Mouse (Mus musculus) monocyte, adult 5-6 weeks (primary cell): Measurements from ENCODE around the gene Nppc. TPM values are rescaled to one million over a fixed set of nuclear protein-coding genes. Genes with fewer than 3 reads are reported as not detected.
A peak's percentile ranks its signal among the peaks of the same experiment; 100 is the strongest.

Experiments
- ATAC-seq: fragments of 153-309, 156-312 bp; replicated peaks from 2 replicates; pipeline ENCODE4 v1.8.0; 2017; ENCODE audit warnings: mild to moderate bottlenecking; ENCODE audit not compliant: low TSS enrichment, insufficient number of reproducible peaks, severe bottlenecking, poor library complexity, low FRiP score
- total RNA-seq: library from RNA; stranded (forward); fragments of 200-1000, 200-491, 200-594 nt; gene quantifications from 3 replicates; pipeline ENCODE4 v1.2.3, GENCODE M21; 2017

Gene Nppc
- total RNA-seq, 1 experiment from 2014 or later: not detected

DNA sequence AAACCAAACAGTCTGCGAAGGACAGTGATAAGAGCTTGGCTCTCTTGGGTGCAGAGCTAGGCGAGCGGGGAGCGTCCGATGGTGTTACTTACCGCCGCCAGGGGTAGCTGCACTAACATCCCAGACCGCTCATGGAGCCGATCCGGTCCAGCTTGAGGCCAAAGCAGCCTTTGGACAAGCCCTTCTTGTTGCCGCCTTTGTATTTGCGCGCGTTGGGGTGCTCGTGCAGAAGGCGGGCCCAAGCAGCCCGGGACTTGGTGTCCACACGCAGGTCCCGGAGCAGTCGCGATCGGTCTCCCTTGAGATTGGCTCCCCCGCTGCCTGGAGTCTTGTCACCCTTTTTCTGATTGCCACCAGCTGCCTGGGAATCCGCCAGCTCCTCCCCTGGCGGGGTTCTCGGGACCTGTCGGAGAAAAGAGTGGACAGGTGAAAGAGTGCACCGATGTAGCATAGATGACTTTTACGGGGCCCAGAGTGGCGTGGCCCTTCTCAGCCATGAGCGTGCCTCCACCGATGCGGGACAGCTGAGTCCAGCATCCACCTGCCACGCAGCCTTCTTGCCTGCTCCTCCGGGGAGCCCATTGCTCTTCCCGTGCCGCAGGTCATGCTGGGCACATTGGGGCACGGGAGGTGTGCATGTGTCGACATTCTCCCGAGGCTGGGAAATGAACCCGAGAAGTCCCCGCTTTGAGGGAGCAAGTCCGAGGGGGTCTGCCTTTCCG, 658 bp downstream of the Nppc start:
- no peak for ATAC-seq

DNA sequence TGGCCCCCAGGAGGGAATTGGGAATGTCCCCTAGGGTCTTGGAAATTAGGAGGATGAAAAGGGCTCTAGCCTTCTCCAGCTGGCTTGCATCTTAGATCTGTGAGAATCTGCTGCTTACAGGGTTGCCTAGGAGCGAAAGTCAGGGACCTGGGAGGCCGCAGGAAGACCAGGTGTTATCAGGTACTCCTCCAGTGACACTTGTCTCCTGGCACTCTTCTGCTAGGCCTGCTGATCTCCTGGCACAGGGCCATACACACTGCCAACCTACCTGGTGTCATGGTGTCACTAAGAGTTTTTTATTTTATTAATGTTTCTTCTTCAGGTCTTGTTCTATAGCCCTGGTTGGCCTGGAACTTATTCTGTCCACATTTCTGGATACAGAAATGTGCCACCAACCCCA, 5.3 kb downstream of the Nppc start:
- no peak for ATAC-seq

DNA sequence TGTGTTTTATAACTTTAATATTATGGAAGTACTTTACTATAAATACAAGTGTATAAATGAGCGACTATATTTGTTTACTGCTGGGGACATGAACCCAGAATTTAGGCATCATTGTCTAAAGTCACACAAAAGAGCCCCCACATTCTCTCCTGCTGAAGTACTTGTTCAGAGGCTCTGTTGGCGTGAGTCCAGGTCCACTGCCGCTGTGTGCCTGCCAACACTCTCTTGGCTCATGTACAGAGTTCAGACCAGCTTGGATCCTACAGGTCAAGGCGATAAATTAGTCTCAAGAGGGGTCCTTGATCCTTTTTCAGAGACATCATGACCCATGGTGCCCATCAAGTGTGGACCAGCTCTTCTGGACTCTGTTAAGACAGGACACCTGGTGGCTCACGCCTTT, 13.3 kb downstream of the Nppc start:
- no peak for ATAC-seq

DNA sequence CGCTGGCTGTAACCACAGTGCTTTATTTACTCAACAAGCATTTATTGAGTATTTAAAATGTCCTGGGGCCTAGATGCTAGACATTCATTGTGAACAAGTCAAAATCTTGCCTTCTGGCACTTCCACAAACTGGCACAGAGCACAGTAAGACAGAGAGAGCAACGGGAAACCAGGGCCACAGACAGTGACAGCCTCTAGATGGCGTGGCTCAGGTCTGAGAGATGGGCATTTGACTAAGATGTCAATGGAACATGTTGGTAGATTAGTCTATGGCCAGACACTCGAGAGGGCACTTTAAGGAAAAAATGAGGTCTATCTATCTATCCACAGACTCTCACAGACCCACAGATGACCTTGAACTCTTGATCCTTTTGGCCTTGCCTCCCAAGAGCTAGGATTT, 17.7 kb downstream of the Nppc start:
- ATAC-seq: no peak

DNA sequence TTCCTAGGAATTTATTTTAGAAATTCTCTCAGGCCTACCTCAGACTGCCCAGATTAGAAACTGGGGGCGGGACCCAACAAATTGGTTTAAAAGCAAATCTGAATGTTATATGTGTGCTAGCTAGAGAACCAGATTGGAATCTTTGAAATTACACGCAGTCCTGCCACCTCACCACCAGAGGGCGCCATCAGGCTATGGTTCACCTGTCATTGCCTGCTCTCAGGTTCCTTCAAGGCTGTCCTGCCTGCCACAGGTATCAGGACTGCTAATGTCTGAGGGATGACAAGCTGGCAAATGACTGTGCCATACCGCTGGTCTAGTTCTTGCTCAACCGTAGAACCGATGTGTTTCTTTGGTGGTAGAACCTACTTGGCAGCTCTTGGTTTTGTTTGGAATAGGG, 20.1 kb downstream of the Nppc start:
- peak; percentile 83 for ATAC-seq

DNA sequence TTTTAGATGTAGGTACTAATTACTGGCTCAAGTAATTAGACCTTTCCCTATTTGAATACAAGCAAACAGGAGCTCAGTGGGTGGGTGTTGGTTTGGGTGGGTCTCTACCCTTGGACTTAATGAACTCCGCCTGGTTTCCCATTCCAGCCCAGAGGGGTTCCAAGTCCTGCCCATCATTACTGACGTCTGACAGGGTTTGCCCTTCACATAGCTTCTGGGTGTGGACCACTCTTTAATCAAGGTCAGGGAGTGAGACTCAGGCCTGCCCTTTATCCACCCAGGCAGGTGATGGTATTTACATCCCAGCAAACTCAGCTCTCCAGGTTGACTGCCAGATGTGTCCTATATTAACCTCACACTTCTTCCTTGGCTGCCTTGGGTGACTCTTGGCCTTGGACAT, 22.9 kb downstream of the Nppc start:
- ATAC-seq: no peak

DNA sequence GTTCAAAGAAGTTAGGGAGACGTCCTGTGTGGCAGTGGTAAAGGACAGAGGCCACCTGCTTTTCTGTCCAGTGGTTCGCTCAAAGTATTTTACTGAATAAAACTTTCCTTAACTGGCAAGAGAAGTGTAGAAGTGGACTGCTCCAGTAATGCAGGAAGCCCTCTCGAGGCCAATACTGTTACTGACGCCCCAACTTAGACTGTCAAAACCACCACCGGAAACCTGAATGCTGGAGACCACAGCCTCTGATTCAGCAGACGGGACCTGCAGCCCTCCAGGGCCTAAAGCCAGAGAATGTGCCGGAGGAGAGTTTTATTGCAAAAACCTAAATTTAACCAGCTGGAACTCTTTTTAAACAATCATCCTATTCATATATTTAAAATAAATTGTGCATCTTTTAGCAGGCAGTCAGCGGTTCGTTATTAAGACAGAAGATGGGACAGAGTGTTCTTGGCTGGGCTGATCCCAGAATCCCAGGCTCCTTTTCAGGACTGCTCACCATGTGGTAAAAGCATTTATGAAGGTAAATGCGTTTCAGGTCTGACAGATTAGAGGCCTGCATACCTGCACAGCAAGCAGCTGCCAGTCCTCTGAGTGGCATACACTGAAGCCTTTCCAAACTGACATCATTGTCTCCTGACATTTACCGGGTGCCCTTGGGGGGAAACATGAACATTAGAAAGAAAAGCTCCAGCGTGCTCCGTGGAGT, 27.1 kb downstream of the Nppc start:
- ATAC-seq: 0 out of 2 replicates have a peak, but pooled peaks have one; percentile 31

DNA sequence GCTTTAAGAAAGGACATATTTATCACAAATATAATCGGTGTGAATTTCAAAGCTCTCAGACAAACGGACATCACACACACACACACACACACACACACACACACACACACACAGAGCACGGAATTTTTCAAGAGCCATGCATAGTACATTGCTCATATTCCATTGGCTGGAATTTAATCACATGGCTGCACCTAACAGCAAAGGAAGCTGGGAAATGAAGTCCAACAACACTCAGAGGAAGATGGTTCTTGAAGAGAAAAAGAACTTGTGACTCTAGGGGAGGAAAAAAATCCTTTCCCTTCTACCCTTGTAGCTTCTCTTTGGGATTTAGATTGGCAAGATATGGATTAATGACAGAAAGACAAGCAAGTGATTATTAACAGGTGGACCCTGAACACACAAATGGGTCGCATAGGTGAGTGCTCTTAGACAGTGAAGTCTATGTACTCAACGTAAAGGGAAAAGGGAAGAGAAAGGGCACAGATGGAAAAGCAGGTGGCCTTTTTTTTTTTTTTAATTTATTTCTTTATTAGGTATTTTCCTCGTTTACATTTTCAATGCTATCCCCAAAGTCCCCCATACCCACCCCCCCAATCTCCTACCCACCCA, 35.5 kb downstream of the Nppc start:
- no peak for ATAC-seq

DNA sequence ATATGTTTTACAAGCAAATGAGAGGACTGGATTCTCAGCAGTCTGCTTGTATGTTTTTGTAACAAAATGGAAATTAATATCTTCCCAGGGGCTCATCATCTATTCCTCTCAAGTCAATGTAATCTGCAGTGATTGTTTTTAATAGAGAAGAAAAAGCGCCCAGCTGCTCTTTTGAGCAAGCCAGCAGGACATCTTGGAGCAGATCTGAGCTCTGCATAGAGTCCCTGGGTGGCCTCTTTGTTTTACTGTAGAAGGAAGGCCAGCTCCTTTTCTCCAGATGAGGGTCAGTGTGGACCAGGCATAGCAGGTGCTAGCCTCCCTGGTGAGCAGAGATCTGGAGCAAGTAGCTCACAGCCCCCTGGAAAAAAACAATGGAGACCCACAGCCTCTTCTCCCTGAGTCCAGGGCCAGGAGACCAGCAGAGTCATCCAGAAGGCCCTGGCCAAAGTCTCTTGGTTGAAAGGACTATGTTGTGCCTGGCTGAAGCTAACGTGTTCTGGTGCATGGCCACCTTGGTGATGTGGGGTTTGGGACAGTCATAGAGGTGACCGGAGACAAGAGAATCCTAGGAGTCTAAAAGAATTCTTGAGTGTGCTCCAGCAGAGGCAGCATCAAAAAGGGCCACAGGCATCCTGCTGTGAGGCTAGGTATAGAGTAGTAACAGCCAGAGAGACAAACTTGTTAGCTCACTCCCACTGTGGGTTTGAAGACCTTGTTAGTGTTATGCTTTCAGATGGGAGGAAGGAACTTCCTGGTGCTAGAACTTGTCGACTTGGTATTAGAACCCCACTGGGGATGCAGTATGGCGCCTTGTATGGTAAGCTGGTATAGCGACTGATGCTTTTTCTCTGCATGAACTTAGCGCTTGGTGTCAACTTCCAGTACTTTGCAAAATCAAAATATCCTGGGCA, 36.3 kb downstream of the Nppc start:
- ATAC-seq: no peak

DNA sequence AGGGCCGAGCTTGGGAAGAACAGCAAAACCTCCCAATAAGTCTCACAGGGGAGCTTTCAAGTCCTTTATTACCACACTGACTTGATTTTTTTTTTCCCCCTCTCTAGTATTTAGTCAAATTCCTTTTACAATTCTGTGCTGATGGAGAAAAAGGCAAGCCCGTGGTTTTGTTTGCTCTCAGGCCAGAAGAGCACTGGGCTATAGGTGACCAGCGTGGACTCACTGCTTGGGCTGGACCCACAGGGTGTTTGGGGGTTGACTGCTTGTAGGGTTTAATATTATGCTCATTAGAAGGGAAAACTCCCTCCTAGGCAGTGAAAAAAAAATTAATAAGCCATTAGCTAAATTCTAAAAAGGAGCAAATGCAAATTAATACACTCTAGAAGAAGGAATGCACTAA, 36.9 kb downstream of the Nppc start:
- ATAC-seq: no peak

DNA sequence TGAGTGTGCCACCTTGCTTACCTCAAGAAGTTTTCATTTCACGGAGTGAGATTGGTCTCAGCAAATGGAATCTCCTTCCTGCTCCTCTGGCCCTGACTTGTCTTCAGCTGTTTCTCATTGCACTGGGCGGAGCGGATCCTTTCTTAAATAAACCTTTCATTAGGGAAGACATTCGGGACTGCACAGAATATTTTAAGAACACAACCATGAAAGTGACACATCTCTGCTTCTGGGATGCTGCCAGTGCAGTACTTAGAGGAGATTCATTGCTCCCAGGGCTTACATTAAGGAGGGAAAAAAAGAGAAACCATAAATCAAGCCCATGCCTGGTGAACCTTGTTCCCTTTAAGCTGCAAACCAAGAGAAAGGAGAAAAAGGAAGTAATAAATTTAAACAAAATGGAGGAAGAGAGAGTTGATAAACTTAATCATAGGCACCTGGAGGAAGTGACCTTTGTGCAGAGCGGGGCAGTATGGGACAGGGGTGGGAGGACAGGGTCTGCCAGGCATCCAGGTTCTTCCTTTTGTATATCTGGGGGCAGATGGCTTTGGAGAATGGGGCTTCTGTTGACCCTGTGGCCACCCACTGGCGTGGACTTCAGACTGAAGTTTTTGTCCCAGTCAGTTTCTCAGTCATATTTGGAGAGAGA, 37.5 kb downstream of the Nppc start:
- no peak for ATAC-seq

DNA sequence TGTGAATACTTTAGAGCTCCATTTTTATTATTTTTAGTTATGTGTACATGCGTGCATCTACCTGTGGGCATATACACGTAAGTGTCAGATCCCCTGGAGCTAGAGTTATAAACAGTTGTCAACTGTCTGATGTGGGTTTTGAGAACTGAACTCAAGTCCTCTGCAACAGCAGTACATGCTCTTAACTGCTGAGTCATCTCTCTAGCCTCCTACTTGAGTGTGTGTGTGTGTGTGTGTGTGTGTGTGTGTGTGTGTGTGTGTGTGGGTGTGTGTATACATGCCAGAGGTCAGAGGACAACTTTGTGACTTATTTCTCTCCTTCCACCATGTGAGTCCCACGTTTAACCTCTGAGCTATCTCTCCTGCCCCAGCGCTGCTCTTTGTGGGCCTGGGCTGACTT, 39.8 kb downstream of the Nppc start:
- no peak for ATAC-seq

DNA sequence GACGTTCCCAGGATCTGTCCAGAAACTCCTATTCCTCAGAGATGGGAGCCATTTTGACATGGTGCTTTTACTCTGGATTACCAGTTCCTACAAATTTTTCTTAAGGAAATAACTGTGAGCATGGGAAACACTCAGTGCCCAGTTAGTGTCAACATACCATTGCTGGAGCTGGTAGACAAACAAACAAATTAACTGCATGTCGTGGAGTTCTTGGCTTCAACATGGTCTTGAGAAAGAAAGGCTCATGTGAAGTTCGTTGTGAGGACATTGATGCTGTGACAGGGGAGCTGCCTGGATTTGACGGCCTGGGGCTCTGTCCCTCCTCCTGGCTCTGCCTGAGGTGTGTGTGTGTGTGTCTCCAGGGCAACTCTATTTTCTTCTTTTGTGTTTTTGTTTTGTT, 40.4 kb downstream of the Nppc start:
- ATAC-seq: no peak

DNA sequence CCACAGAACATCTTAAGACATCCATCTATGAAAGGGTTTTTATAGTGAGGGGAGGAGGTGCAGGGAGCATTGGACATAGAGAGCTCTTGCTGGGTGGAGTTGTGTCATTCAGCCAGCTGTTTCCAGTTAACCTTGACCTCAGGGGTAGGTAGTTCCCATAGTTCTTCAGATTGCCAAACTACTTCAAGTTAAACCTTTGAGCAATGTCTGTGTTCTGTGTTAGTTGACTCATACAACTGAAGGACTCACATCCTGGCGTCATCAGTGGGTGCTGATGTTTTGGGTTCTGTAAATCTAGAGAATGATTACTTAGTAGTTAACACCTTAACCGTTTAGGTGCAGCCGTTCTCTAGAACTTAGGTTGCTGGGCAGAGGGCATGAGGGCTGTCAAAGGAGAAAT, 42.1 kb downstream of the Nppc start:
- no peak for ATAC-seq

DNA sequence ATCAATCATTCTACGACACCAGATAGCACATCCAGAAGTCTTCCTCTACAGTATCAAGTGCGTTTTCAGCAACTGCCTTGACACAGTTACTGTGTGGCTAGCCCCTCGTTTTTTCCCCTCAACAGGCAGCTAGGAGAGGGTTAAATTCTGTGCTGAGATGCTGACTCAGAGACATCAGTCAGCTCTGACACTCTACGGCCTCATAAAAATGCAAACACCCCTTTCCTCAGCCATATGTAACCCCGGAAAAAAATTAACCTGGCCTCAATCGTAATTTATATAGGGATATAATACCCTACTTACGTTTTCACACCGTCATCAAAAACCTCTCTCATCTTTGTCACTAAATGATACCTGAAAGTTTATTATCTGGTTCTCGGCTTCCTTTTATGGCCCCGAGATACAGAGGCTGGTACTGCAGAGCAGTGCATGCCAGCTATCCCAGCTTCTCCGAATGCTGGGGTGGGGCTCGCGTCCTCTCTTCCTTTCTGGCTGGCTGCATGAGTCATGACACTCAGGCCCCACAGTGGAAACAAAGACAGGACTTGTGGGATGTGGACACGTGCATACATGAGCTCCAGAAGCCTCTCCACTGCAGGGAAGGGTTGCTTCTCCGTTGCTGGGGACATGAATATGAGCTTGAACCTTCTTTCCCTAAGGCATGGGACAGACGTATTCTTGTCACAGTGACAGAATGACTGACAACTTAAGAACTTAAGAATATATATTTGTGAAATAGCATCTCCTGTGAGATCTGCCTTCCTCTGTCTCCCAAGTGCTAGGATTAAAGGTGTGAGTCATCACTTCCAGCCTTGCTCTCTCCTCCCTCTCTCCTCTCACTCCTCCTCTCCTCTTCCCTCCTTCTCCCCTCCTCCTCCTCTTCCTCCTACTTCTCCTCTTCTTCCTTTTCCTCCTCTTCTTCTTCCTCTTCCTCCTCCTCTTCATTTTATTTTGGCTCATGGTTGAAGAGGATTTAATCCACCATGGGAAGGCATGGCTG, 47.1 kb downstream of the Nppc start:
- no peak for ATAC-seq

DNA sequence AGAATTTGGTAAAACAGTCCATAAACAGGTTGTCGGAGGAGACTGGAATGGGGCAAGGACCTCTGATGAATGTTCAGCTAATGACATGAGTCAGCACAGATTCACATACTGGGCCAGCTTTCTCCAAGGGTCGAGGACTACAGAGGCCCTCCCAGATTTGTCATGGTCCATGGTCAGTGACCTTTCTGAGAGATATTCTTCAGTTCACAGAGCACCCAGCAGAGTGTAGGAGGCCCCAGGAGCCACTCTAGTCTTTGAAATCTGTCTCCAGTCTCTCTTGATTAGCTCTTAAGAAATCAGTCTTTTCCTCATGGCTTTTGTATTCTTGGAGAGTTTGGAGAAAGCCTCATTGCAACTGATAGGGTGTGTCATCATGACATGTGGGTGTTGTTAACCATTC, 48.1 kb downstream of the Nppc start:
- no peak for ATAC-seq

DNA sequence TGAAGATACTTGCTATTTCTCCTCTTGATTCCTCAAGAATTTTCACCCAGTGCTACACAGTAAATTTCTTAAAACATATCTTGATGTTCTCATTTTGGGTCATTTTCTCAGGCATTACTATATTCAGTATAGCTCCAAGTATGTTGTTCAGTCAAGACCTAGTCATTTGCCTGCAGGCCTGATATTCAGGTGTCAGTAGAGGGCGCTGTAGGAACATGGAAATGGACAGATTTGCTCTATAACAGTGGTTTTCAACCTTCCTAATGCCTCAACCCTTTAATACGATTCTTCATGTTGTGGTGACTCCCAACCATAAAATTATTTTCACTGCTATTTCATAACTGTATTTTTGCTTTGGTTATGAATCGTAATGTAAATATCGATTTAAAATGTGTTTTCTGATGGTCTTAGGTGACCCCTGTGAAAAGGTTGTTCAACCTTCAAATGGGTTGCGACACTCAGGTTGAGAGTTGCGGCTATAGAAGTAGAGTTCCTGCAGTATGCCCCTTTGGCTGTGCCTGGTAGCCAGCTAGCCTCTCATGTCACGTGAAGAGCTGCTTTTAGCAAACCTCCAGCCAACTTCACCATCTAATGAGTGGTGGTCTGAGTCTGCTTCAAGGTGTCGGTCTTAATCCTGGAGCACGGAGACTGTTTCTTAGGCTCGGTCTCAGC, 51.8 kb downstream of the Nppc start:
- 0 out of 2 replicates have a peak, but pooled peaks have one; percentile 47 for ATAC-seq
